Mouse (Mus musculus): ENCODE measurements around the gene B3gnt4. TPM values are rescaled to one million over a fixed set of nuclear protein-coding genes. Genes with fewer than 3 reads are reported as not detected.

B3gnt4 gene
- polyA plus RNA-seq (2012; ENCODE audit: insufficient read depth, insufficient read length, missing spikeins): not detected in 2 replicates

- TF ChIP-seq POLR2A (IDR thresholded peaks at IDR 0.05; ENCODE audit: borderline replicate concordance, low read depth, low read length) (no peak), CTCF (IDR thresholded peaks at IDR 0.05; ENCODE audit: low read depth, low read length) (no peak)
- H3K27ac ChIP-seq (ENCODE audit: insufficient read depth, low read depth, low read length): no peak within 1 kb of the TSS
- H3K4me1 ChIP-seq (ENCODE audit: control insufficient read depth, insufficient read depth, low read length): peaks cover 3% of the 10 kb centered on the region; the same call in 1 of the 2 replicates
- H3K4me3 ChIP-seq (ENCODE audit: insufficient read depth, low read length): no peak within 1 kb of the TSS
Observed at GRCm38 (mm10) chr5:123510160-123510559, at the start of gene B3gnt4. TSS of gene B3gnt4 (plus strand) at chr5:123510460.

GRCm38 (mm10) chr5:123461420-123461819 lies 48.8 kb upstream of the B3gnt4 start:
- Histone ChIP-seq H3K4me3 (ENCODE audit: insufficient read depth, low read length) (no peak overlapping the region), H3K4me1 (ENCODE audit: control insufficient read depth, insufficient read depth, low read length) (no peaks in the 10 kb centered on the region)
- TF ChIP-seq CTCF (IDR thresholded peaks at IDR 0.05; ENCODE audit: low read depth, low read length) (no peak), POLR2A (IDR thresholded peaks at IDR 0.05; ENCODE audit: borderline replicate concordance, low read depth, low read length) (no peak)

GRCm38 (mm10) chr5:123464638-123465037 lies 45.6 kb upstream of the B3gnt4 start:
- TF ChIP-seq CTCF (IDR thresholded peaks at IDR 0.05; ENCODE audit: low read depth, low read length) (no peak), POLR2A (IDR thresholded peaks at IDR 0.05; ENCODE audit: borderline replicate concordance, low read depth, low read length) (no peak)
- H3K4me1 ChIP-seq (ENCODE audit: control insufficient read depth, insufficient read depth, low read length): no peaks in the 10 kb centered on the region
- no peak overlapping the region for H3K4me3 ChIP-seq (ENCODE audit: insufficient read depth, low read length)
- no peak overlapping the region for H3K27ac ChIP-seq (ENCODE audit: insufficient read depth, low read depth, low read length)

More at GRCm38 (mm10) chr5:123461420-123461819, 48.8 kb upstream of the B3gnt4 start:
- no peak overlapping the region for H3K27ac ChIP-seq (ENCODE audit: insufficient read depth, low read depth, low read length)

- peaks cover 3% of the 10 kb centered on the region; the same call in 1 of the 2 replicates for H3K4me1 ChIP-seq (ENCODE audit: control insufficient read depth, insufficient read depth, low read length)
- peak overlapping the region; percentile 27 for H3K4me3 ChIP-seq (ENCODE audit: insufficient read depth, low read length)
- no peak for TF ChIP-seq POLR2A (IDR thresholded peaks at IDR 0.05; ENCODE audit: borderline replicate concordance, low read depth, low read length)
- TF ChIP-seq CTCF (IDR thresholded peaks at IDR 0.05; ENCODE audit: low read depth, low read length): 0 out of 2 replicates have a peak, but pooled peaks have one; percentile 24
- H3K27ac ChIP-seq (ENCODE audit: insufficient read depth, low read depth, low read length): no peak overlapping the region
Observed at GRCm38 (mm10) chr5:123470784-123471400, 39.4 kb upstream of the B3gnt4 start.

- TF ChIP-seq POLR2A (IDR thresholded peaks at IDR 0.05; ENCODE audit: borderline replicate concordance, low read depth, low read length) (no peak), CTCF (IDR thresholded peaks at IDR 0.05; ENCODE audit: low read depth, low read length) (no peak)
- H3K4me1 ChIP-seq (ENCODE audit: control insufficient read depth, insufficient read depth, low read length): peaks cover 3% of the 10 kb centered on the region; the same call in 1 of the 2 replicates
- no peak overlapping the region for H3K4me3 ChIP-seq (ENCODE audit: insufficient read depth, low read length)
- no peak overlapping the region for H3K27ac ChIP-seq (ENCODE audit: insufficient read depth, low read depth, low read length)
Observed at GRCm38 (mm10) chr5:123473817-123474216, 36.4 kb upstream of the B3gnt4 start.

GRCm38 (mm10) chr5:123487659-123488395 lies 22.4 kb upstream of the B3gnt4 start:
- H3K4me3 ChIP-seq (ENCODE audit: insufficient read depth, low read length): no peak overlapping the region
- TF ChIP-seq CTCF (IDR thresholded peaks at IDR 0.05; ENCODE audit: low read depth, low read length) (no peak), POLR2A (IDR thresholded peaks at IDR 0.05; ENCODE audit: borderline replicate concordance, low read depth, low read length) (no peak)
- no peak overlapping the region for H3K27ac ChIP-seq (ENCODE audit: insufficient read depth, low read depth, low read length)
- no peaks in the 10 kb centered on the region for H3K4me1 ChIP-seq (ENCODE audit: control insufficient read depth, insufficient read depth, low read length)

- TF ChIP-seq POLR2A (IDR thresholded peaks at IDR 0.05; ENCODE audit: borderline replicate concordance, low read depth, low read length): no peak
- no peak for TF ChIP-seq CTCF (IDR thresholded peaks at IDR 0.05; ENCODE audit: low read depth, low read length)
- Histone ChIP-seq H3K4me3 (ENCODE audit: insufficient read depth, low read length) (no peak within 1 kb of the TSS), H3K27ac (ENCODE audit: insufficient read depth, low read depth, low read length) (no peak within 1 kb of the TSS), H3K4me1 (ENCODE audit: control insufficient read depth, insufficient read depth, low read length) (no peaks in the 10 kb centered on the region)
Observed at GRCm38 (mm10) chr5:123489112-123489785, 21.0 kb upstream of the B3gnt4 start, which contains the start of the genes Lrrc43 and Il31. TSS of gene Lrrc43 (plus strand) at chr5:123489305. TSS of gene Il31 (minus strand) at chr5:123489489.

- Histone ChIP-seq H3K4me1 (ENCODE audit: control insufficient read depth, insufficient read depth, low read length) (no peaks in the 10 kb centered on the region), H3K27ac (ENCODE audit: insufficient read depth, low read depth, low read length) (no peak overlapping the region)
- TF ChIP-seq POLR2A (IDR thresholded peaks at IDR 0.05; ENCODE audit: borderline replicate concordance, low read depth, low read length): no peak
- TF ChIP-seq CTCF (IDR thresholded peaks at IDR 0.05; ENCODE audit: low read depth, low read length): no peak
Observed at GRCm38 (mm10) chr5:123489935-123490334, 20.3 kb upstream of the B3gnt4 start.

GRCm38 (mm10) chr5:123499717-123500116 lies 10.5 kb upstream of the B3gnt4 start:
- H3K27ac ChIP-seq (ENCODE audit: insufficient read depth, low read depth, low read length): no peak overlapping the region
- no peak overlapping the region for H3K4me3 ChIP-seq (ENCODE audit: insufficient read depth, low read length)
- H3K4me1 ChIP-seq (ENCODE audit: control insufficient read depth, insufficient read depth, low read length): no peaks in the 10 kb centered on the region; the same call in 1 of the 2 replicates
- no peak for TF ChIP-seq POLR2A (IDR thresholded peaks at IDR 0.05; ENCODE audit: borderline replicate concordance, low read depth, low read length)
- TF ChIP-seq CTCF (IDR thresholded peaks at IDR 0.05; ENCODE audit: low read depth, low read length): no peak; the same call in 1 of the 2 replicates

More at GRCm38 (mm10) chr5:123489935-123490334, 20.3 kb upstream of the B3gnt4 start:
- no peak overlapping the region for H3K4me3 ChIP-seq (ENCODE audit: insufficient read depth, low read length)
